Mouse (Mus musculus): ENCODE data around the gene Strc. TPM values are rescaled to one million over a fixed set of nuclear protein-coding genes. Genes with fewer than 3 reads are reported as not detected.
A peak's percentile ranks its signal among the peaks of the same experiment; 100 is the strongest.

Gene Strc
- polyA plus RNA-seq, 2 experiments, result not detected

- ATAC-seq (ENCODE audit: insufficient read depth), result no peak
- H3K4me3 ChIP-seq (ENCODE audit: insufficient read depth in 1 of 2, low read depth in 2 of 2, low read length in 2 of 2), result no peak overlapping the region
Observed at GRCm38 (mm10) chr2:121358381-121358780, 28.6 kb downstream of the Strc start.

GRCm38 (mm10) chr2:121357961-121358360 is 29.0 kb downstream of the Strc start:
- H3K4me2 ChIP-seq (ENCODE audit: low read depth), result no peak overlapping the region
- no peak overlapping the region for H3K4me3 ChIP-seq (ENCODE audit: insufficient read depth in 1 of 2, low read depth in 2 of 2, low read length in 2 of 2)
- no peak overlapping the region for H3K9ac ChIP-seq (replicated peaks)
- peaks cover 28% of the 10 kb centered on the region for H3K27me3 ChIP-seq (ENCODE audit: control insufficient read depth, insufficient read depth, low read length)
- H3K9me3 ChIP-seq (ENCODE audit: control insufficient read depth, low read length), result no peaks in the 10 kb centered on the region
- no peak overlapping the region for H3K27ac ChIP-seq
- ATAC-seq (ENCODE audit: insufficient read depth), result no peak
- 3% methylated on average over 4 of the region's 4 CpGs for WGBS (ENCODE audit: insufficient replicate concordance)
- peaks cover 0 to 7% of the 10 kb centered on the region in 2 experiments; a peak in 2 of 4 replicates for H3K4me1 ChIP-seq (replicated peaks; ENCODE audit: control insufficient read depth in 2 of 2, insufficient read depth in 2 of 2, low read length in 1 of 2)
- H3K36me3 ChIP-seq (replicated peaks; ENCODE audit: control insufficient read depth, insufficient read depth, low read depth), result no peaks in the 10 kb centered on the region
- DNase-seq (ENCODE audit: low read depth in 3 of 3, low spot score in 3 of 3), result no peak
- TF ChIP-seq EP300 (IDR thresholded peaks at IDR 0.05; ENCODE audit: low read depth) (no peak), CTCF (IDR thresholded peaks at IDR 0.05; ENCODE audit: low read depth) (no peak)

More at GRCm38 (mm10) chr2:121358381-121358780, 28.6 kb downstream of the Strc start:
- Histone ChIP-seq H3K36me3 (replicated peaks; ENCODE audit: control insufficient read depth, insufficient read depth, low read depth) (no peaks in the 10 kb centered on the region), H3K4me2 (ENCODE audit: low read depth) (no peak overlapping the region), H3K4me1 (replicated peaks; ENCODE audit: control insufficient read depth in 2 of 2, insufficient read depth in 2 of 2, low read length in 1 of 2) (peaks cover 0 to 6% of the 10 kb centered on the region in 2 experiments; a peak in 2 of 4 replicates), H3K9ac (replicated peaks) (no peak overlapping the region), H3K9me3 (ENCODE audit: control insufficient read depth, low read length) (no peaks in the 10 kb centered on the region), H3K27me3 (ENCODE audit: control insufficient read depth, insufficient read depth, low read length) (peaks cover 28% of the 10 kb centered on the region), H3K27ac (no peak overlapping the region)
- no peak for TF ChIP-seq EP300 (IDR thresholded peaks at IDR 0.05; ENCODE audit: low read depth)
- TF ChIP-seq CTCF (IDR thresholded peaks at IDR 0.05; ENCODE audit: low read depth), result no peak
- WGBS (ENCODE audit: insufficient replicate concordance), result 1% methylated on average over 16 of the region's 16 CpGs
- no peak for DNase-seq (ENCODE audit: low read depth in 3 of 3, low spot score in 3 of 3)

- no peaks in the 10 kb centered on the region for H3K9me3 ChIP-seq (ENCODE audit: control insufficient read depth, low read length)
- 48% methylated on average over 5 of the region's 5 CpGs for WGBS (ENCODE audit: insufficient replicate concordance)
- peaks cover 28% of the 10 kb centered on the region for H3K27me3 ChIP-seq (ENCODE audit: control insufficient read depth, insufficient read depth, low read length)
- no peak for ATAC-seq (ENCODE audit: insufficient read depth)
- no peaks in the 10 kb centered on the region for H3K36me3 ChIP-seq (replicated peaks; ENCODE audit: control insufficient read depth, insufficient read depth, low read depth)
- H3K9ac ChIP-seq (replicated peaks), result no peak within 1 kb of the TSS
- peaks cover 0 to 7% of the 10 kb centered on the region in 2 experiments; a peak in 2 of 4 replicates for H3K4me1 ChIP-seq (replicated peaks; ENCODE audit: control insufficient read depth in 2 of 2, insufficient read depth in 2 of 2, low read length in 1 of 2)
- H3K27ac ChIP-seq, result no peak within 1 kb of the TSS
- no peak for DNase-seq (ENCODE audit: low read depth in 3 of 3, low spot score in 3 of 3)
- no peak within 1 kb of the TSS for H3K4me3 ChIP-seq (ENCODE audit: insufficient read depth in 1 of 2, low read depth in 2 of 2, low read length in 2 of 2)
- TF ChIP-seq EP300 (IDR thresholded peaks at IDR 0.05; ENCODE audit: low read depth) (no peak), CTCF (IDR thresholded peaks at IDR 0.05; ENCODE audit: low read depth) (no peak)
- no peak within 1 kb of the TSS for H3K4me2 ChIP-seq (ENCODE audit: low read depth)
Observed at GRCm38 (mm10) chr2:121357494-121357893, 29.5 kb downstream of the Strc start, which contains the start of gene Ckmt1. Gene Ckmt1 (plus strand): TSS chr2:121357714.

DNA sequence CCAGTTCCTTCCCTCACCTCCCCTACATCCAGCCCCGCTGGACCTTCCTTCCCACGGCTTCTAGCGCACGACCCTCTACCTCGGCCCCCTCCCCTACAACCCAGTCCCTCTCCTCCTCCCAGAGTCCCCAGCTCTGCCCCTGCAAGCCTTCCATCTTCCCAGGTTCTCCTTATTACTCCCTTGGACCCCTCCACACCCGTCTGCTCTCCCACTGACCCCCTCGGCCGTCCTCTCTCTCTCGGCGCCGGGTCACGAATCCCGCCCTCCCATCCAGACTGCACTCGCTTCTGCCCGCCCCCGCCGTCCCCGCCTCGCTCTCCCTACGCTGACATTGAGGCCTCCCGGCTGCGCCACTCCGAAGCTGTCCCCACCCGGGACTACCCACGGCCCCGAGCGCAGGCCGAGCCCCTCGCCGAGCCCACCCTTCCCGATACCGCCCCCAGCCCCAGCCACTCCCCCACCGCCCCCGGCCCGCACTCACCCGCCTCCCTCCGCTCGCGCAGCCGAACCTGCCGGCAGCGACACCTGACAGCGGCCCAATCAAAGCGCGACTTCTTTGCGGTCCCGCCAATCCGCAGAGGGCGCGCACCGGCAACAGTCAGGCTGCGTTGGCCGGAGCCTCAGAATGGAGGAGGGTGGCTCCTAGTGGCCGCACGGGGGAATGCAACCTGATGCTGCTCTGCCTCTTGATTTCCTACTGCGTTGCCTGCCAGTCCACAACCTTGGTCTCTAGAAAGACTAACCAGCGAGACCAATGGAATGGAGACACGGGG is 32.0 kb downstream of the Strc start, which contains the start of gene Ppip5k1:
Gene Ppip5k1 (minus strand): TSS at position 577 of the 773 bp plus-strand sequence.
- ATAC-seq (ENCODE audit: insufficient read depth) (peak; percentile 97), DNase-seq (ENCODE audit: low read depth in 3 of 3, low spot score in 3 of 3) (peak; percentile 87 to 89 (median 88))
- Histone ChIP-seq H3K27ac (no peak within 1 kb of the TSS), H3K9ac (replicated peaks) (peak within 1 kb of the TSS; percentile 84), H3K4me3 (ENCODE audit: insufficient read depth in 1 of 2, low read depth in 2 of 2, low read length in 2 of 2) (peak within 1 kb of the TSS; percentile 67 to 84), H3K9me3 (ENCODE audit: control insufficient read depth, low read length) (no peaks in the 10 kb centered on the region), H3K36me3 (replicated peaks; ENCODE audit: control insufficient read depth, insufficient read depth, low read depth) (no peaks in the 10 kb centered on the region), H3K4me1 (replicated peaks; ENCODE audit: control insufficient read depth in 2 of 2, insufficient read depth in 2 of 2, low read length in 1 of 2) (peaks cover 0 to 7% of the 10 kb centered on the region in 2 experiments; a peak in 2 of 4 replicates), H3K27me3 (ENCODE audit: control insufficient read depth, insufficient read depth, low read length) (peaks cover 28% of the 10 kb centered on the region), H3K4me2 (ENCODE audit: low read depth) (peak within 1 kb of the TSS; percentile 85)
- TF ChIP-seq EP300 (IDR thresholded peaks at IDR 0.05; ENCODE audit: low read depth) (no peak), CTCF (IDR thresholded peaks at IDR 0.05; ENCODE audit: low read depth) (peak; percentile 99)
- under 1% methylated on average over 58 of the region's 58 CpGs for WGBS (ENCODE audit: insufficient replicate concordance)

- Histone ChIP-seq H3K9ac (replicated peaks) (peak overlapping the region; percentile 84), H3K36me3 (replicated peaks; ENCODE audit: control insufficient read depth, insufficient read depth, low read depth) (no peaks in the 10 kb centered on the region), H3K4me1 (replicated peaks; ENCODE audit: control insufficient read depth in 2 of 2, insufficient read depth in 2 of 2, low read length in 1 of 2) (peaks cover 0 to 7% of the 10 kb centered on the region in 2 experiments; a peak in 2 of 4 replicates), H3K4me3 (ENCODE audit: insufficient read depth in 1 of 2, low read depth in 2 of 2, low read length in 2 of 2) (peak overlapping the region; percentile 67 to 84), H3K4me2 (ENCODE audit: low read depth) (peak overlapping the region; percentile 85), H3K27me3 (ENCODE audit: control insufficient read depth, insufficient read depth, low read length) (peaks cover 28% of the 10 kb centered on the region), H3K27ac (no peak overlapping the region), H3K9me3 (ENCODE audit: control insufficient read depth, low read length) (no peaks in the 10 kb centered on the region)
- TF ChIP-seq EP300 (IDR thresholded peaks at IDR 0.05; ENCODE audit: low read depth), result no peak
- DNase-seq (ENCODE audit: low read depth in 3 of 3, low spot score in 3 of 3) (no peak), ATAC-seq (ENCODE audit: insufficient read depth) (peak; percentile 20)
- 3% methylated on average over 6 of the region's 6 CpGs for WGBS (ENCODE audit: insufficient replicate concordance)
Observed at GRCm38 (mm10) chr2:121354378-121354777, 32.6 kb downstream of the Strc start.

Measured in liver, embryonic 14.5 days (tissue).